Mouse (Mus musculus) heart, postnatal 0 days (tissue): ENCODE measurements around the gene Rhot2. TPM values are rescaled to one million over a fixed set of nuclear protein-coding genes. Genes with fewer than 3 reads are reported as not detected.
A peak's percentile ranks its signal among the peaks of the same experiment; 100 is the strongest.

ENCODE experiments used
- ATAC-seq: fragments of 200-750 bp; cut with Nextera tagmentation; 2 replicates; pipeline ENCODE4 v1.8.0; 2017; ENCODE audit warnings: low read depth, moderate number of reproducible peaks, moderate library complexity; ENCODE audit not compliant: insufficient read depth
- DNase-seq: peaks from one replicate; pipeline ENCODE4 v3.0.0-alpha.2; 2016; ENCODE audit warnings: low spot score
- H3K27ac ChIP-seq: fragments of 300-500 bp; sonication (generic); 2 replicates; pipeline ENCODE4 v1.5.1; 2014; ENCODE audit warnings: low read depth, mild to moderate bottlenecking
- H3K27me3 ChIP-seq: fragments of 300-500 bp; sonication (generic); 2 replicates; pipeline ENCODE4 v1.6.1; 2014; ENCODE audit warnings: low read length, mixed read lengths; ENCODE audit not compliant: control insufficient read depth, insufficient read depth
- H3K36me3 ChIP-seq: fragments of 300-500 bp; sonication (generic); replicated peaks from 2 replicates; pipeline ENCODE4 v1.6.1; 2014; ENCODE audit warnings: low read length, mixed read lengths; ENCODE audit not compliant: control insufficient read depth, insufficient read depth
- H3K4me1 ChIP-seq: fragments of 300-500 bp; sonication (generic); 2 replicates; pipeline ENCODE4 v1.6.1; 2014; ENCODE audit warnings: antibody characterized with exemption; ENCODE audit not compliant: control insufficient read depth, insufficient read depth
- H3K4me2 ChIP-seq: fragments of 300-500 bp; sonication (generic); 2 replicates; pipeline ENCODE4 v1.6.1; 2014; ENCODE audit warnings: low read depth, mild to moderate bottlenecking, low read length, moderate library complexity
- H3K4me3 ChIP-seq: fragments of 300-500 bp; sonication (generic); 2 replicates; pipeline ENCODE4 v1.5.1; 2014; ENCODE audit warnings: low read depth, low read length
- H3K9ac ChIP-seq: fragments of 300-500 bp; sonication (generic); replicated peaks from 2 replicates; pipeline ENCODE4 v1.6.1; 2014; ENCODE audit warnings: low read depth, low read length, mixed read lengths
- H3K9me3 ChIP-seq: fragments of 300-500 bp; sonication (generic); replicated peaks from 2 replicates; pipeline ENCODE4 v1.6.1; 2016; ENCODE audit warnings: low read length; ENCODE audit not compliant: control insufficient read depth
- CTCF ChIP-seq: IDR thresholded peaks from 2 replicates; pipeline ENCODE4 v1.5.1; 2016; ENCODE audit warnings: antibody characterized with exemption, control low read depth, low read depth
- EP300 ChIP-seq: IDR thresholded peaks from 2 replicates; pipeline ENCODE4 v1.6.1; 2016; ENCODE audit warnings: antibody characterized with exemption, low read depth
- WGBS: fragments of 180-500 bp; shearing (Covaris S2); extraction: QIAGEN DNeasy Blood & Tissue Kit; methylation state at CpG from one replicate; pipeline ENCODE4 v1.1.7; 2014; 5-methylcytosine and 5-hydroxymethylcytosine counted together
- polyA plus RNA-seq: library from polyadenylated mRNA; unstranded; fragments of >200 nt; fragmentation: Nextera tagmentation; extraction: Ambion mirVana; gene quantifications from 2 replicates; pipeline ENCODE4 v1.2.1, GENCODE M21; 2015
- total RNA-seq: library from RNA; depleted of rRNA; stranded (reverse); fragments of >200 nt; gene quantifications from 2 replicates; pipeline ENCODE4 v1.2.3, GENCODE M21; 2014; ENCODE audit warnings: low replicate concordance

Gene Rhot2
- total and polyA plus RNA-seq, 2 experiments from 2014 or later: 27.5 to 88.2 TPM

GRCm38 (mm10) chr17:25823452-25823851 is 21.2 kb downstream of the Rhot2 start, which contains the start of gene Wdr24:
Gene Wdr24, plus strand, starts transcription at chr17:25823627.
- DNase-seq (peak; percentile 89), ATAC-seq (peak; percentile 80)
- Histone ChIP-seq H3K9me3 (no peaks in the 10 kb centered on the region), H3K9ac (peak within 1 kb of the TSS; percentile 59), H3K4me1 (peaks cover 13% of the 10 kb centered on the region), H3K27me3 (peaks cover 25% of the 10 kb centered on the region), H3K36me3 (peaks cover 17% of the 10 kb centered on the region), H3K27ac (peak within 1 kb of the TSS; percentile 30; the same call in 1 of the 2 replicates), H3K4me3 (peak within 1 kb of the TSS; percentile 69), H3K4me2 (peak within 1 kb of the TSS; percentile 77)
- WGBS: under 1% methylated on average over 18 of the region's 18 CpGs
- TF ChIP-seq CTCF (no peak), EP300 (no peak)

GRCm38 (mm10) chr17:25818851-25819780 is 25.5 kb downstream of the Rhot2 start:
- WGBS: 6% methylated on average over 46 of the region's 46 CpGs
- ATAC-seq: no peak
- Histone ChIP-seq H3K4me2 (no peak overlapping the region), H3K9ac (no peak overlapping the region), H3K36me3 (no peaks in the 10 kb centered on the region), H3K9me3 (no peaks in the 10 kb centered on the region), H3K27me3 (peaks cover 45% of the 10 kb centered on the region), H3K4me1 (peaks cover 4% of the 10 kb centered on the region), H3K27ac (no peak overlapping the region), H3K4me3 (no peak overlapping the region)
- TF ChIP-seq CTCF (no peak), EP300 (no peak)
- DNase-seq: no peak

- H3K4me3 ChIP-seq: no peak overlapping the region
- TF ChIP-seq EP300 (no peak), CTCF (no peak)
- no peak overlapping the region for H3K4me2 ChIP-seq
- H3K9me3 ChIP-seq: no peaks in the 10 kb centered on the region
- DNase-seq (no peak), ATAC-seq (no peak)
- 71% methylated on average over 11 of the region's 11 CpGs for WGBS
- H3K27me3 ChIP-seq: peaks cover 54% of the 10 kb centered on the region
- no peak overlapping the region for H3K9ac ChIP-seq
- no peak overlapping the region for H3K27ac ChIP-seq
- no peaks in the 10 kb centered on the region for H3K36me3 ChIP-seq
- H3K4me1 ChIP-seq: no peaks in the 10 kb centered on the region
Observed at GRCm38 (mm10) chr17:25817662-25818061, 27.0 kb downstream of the Rhot2 start.

- Histone ChIP-seq H3K4me2 (no peak overlapping the region), H3K4me1 (peaks cover 6% of the 10 kb centered on the region; the same call in 1 of the 2 replicates), H3K9ac (no peak overlapping the region), H3K27ac (no peak overlapping the region), H3K9me3 (no peaks in the 10 kb centered on the region), H3K36me3 (no peaks in the 10 kb centered on the region), H3K4me3 (no peak overlapping the region), H3K27me3 (peaks cover 67% of the 10 kb centered on the region)
- ATAC-seq: peak; percentile 64
- peak; percentile 88 for DNase-seq
- no peak for TF ChIP-seq EP300
- TF ChIP-seq CTCF: peak; percentile 57
- 2% methylated on average over 20 of the region's 20 CpGs for WGBS
Observed at GRCm38 (mm10) chr17:25813471-25813870, 31.2 kb downstream of the Rhot2 start.

- H3K4me1 ChIP-seq: peaks cover 6% of the 10 kb centered on the region; the same call in 1 of the 2 replicates
- ATAC-seq (no peak), DNase-seq (no peak)
- H3K36me3 ChIP-seq: no peaks in the 10 kb centered on the region
- H3K9ac ChIP-seq: no peak overlapping the region
- peaks cover 66% of the 10 kb centered on the region for H3K27me3 ChIP-seq
- no peak overlapping the region for H3K4me2 ChIP-seq
- no peaks in the 10 kb centered on the region for H3K9me3 ChIP-seq
- 65% methylated on average over 4 of the region's 4 CpGs for WGBS
- TF ChIP-seq EP300 (no peak), CTCF (no peak)
- no peak overlapping the region for H3K27ac ChIP-seq
- H3K4me3 ChIP-seq: no peak overlapping the region
Observed at GRCm38 (mm10) chr17:25810890-25811289, 33.8 kb downstream of the Rhot2 start.
